Mouse (Mus musculus): ENCODE measurements around the gene Ccm2.

Ccm2 gene

GRCm38 (mm10) chr11:6603224-6603623 is 56.5 kb downstream of the Ccm2 start:
- peak in 1 of 2 experiments; percentile 64 for DNase-seq (ENCODE audit: low spot score in 2 of 2)

DNA sequence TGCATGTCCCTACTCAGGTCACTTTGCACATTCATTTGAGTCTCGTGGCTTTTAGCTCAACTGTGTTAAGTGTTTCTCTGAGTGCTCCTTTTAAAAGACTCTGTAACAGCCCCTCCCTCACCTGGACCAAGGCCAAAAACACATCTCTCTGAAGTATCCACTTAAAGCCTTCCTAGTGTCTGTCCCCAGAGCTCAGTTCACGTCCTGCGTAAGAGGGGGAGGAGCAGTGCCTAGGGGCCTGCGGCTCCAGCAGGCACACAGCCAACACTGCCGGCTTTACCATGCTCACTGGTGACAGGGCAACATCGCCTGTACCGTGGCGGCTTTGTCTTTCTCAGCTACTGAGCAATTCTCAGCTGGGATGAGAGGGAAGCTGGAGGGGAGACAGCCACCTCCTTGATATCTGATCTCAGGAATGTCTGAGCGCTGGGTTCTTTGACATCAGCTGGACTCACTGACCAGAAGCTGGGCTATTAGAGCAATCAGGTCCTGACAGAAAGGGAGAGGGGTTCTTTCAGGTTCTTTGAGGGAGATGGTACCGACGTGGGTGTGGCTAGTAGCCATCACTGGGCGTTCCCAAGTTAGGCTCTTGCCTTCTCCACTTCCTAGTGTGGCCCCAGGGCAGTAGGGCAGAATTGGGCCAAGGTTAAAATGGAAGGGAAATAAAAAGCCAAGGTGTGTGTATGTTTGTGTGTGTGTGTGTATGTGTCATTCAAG is 57.4 kb downstream of the Ccm2 start:
- DNase-seq (ENCODE audit: low spot score in 2 of 2): peak in 1 of 2 experiments; percentile 67

DNA sequence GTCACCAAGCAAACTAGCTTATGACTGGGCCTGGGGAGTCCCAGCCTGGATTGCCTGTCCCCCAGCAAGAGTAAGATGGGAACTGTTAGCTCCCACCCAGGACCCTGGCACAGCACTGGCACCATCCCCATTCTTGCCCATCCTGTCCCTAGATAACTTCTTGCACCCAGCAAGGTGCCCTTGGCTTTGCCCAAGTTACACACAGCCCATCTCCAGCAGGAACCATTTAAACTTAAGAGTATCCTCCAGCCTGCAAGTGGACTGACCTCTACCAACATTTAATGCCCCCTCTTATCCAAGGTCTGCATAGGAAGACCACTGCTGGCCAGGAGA is 57.9 kb downstream of the Ccm2 start:
- no peak for DNase-seq (ENCODE audit: low spot score in 2 of 2)

DNA sequence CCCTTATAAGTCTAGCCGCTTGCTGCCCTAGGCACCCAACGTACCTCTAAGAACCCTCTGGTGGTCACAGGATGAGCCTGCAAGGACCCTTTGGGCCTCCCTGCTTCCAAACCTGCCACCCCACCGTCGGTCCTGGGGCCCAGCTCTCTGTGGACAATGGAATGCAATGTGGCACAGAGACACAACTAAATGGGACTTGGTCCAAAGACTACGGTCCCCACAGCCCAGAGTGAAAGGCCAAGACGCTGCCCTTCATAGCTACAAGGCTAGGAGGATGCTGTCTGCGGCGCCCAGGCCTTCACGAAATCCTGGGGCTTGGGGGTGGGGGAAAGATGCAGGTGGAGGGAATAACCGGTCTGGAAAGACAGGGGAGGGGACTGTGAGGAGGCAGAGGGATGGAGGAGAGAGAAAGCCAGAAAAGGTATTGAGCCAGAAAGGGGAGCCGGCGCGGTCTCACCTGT is 58.4 kb downstream of the Ccm2 start:
- DNase-seq (ENCODE audit: low spot score in 2 of 2): no peak

DNA sequence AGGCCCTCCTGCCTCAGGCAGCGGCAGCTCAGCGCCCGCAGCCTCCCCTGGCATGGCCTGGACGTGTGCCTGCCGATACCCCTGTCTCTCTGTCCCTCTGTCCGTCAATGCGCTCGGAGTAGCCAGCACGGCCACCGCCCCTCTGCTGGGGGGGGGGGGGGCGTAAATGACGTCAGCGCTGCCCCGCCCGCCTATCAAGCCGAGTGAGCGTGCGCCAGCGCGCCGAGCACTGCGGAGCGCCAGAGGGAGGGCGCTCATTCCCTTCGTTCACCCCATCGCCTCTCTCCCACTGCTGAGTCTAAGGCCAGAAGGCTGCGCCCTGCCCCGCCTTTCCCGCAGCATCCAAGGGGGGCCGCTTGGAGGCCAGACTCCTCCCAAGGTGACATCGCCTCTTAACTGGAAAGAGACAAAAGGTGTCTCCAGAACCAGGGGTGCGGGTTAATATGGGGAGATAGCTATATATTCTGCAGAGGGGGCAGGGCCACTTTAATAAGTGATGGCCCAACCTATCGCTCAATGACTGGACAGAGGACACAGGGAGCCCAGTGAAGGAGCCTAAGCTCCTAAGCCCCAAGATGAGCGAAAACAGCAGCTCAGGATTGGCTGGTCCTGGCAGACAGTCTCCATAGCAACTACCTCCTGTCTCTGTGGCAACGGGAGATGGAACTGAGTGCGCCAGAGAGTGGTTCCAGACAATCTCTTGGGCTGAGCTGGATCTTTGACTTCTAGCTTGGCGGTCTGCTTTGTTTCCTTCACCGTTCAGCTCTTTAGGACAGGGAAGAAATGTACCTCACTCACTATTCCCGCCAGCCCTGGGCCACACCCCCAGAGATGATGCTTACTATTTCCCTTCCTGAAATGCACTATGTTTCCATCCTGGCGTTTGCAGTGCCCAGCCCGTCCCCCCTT is 59.1 kb downstream of the Ccm2 start, which contains the start of gene Nacad:
TSS of gene Nacad (minus strand) at position 563 of the 909 bp plus-strand sequence.
- no peak for DNase-seq (ENCODE audit: low spot score in 2 of 2)

- DNase-seq (ENCODE audit: low spot score in 2 of 2): no peak
Measured at GRCm38 (mm10) chr11:6615250-6616205, 68.8 kb downstream of the Ccm2 start.

- no peak for DNase-seq (ENCODE audit: low spot score in 2 of 2)
Measured at GRCm38 (mm10) chr11:6623704-6624103, 77.0 kb downstream of the Ccm2 start.

GRCm38 (mm10) chr11:6624619-6625382 is 78.1 kb downstream of the Ccm2 start:
- DNase-seq (ENCODE audit: low spot score in 2 of 2): no peak

GRCm38 (mm10) chr11:6625478-6626387 is 79.0 kb downstream of the Ccm2 start, which contains the start of gene Tbrg4:
Tbrg4 (minus strand) TSS chr11:6626067.
- DNase-seq (ENCODE audit: low spot score in 2 of 2): peak; percentile 90 to 94

GRCm38 (mm10) chr11:6626388-6626772 is 79.7 kb downstream of the Ccm2 start:
- no peak for DNase-seq (ENCODE audit: low spot score in 2 of 2)

DNA sequence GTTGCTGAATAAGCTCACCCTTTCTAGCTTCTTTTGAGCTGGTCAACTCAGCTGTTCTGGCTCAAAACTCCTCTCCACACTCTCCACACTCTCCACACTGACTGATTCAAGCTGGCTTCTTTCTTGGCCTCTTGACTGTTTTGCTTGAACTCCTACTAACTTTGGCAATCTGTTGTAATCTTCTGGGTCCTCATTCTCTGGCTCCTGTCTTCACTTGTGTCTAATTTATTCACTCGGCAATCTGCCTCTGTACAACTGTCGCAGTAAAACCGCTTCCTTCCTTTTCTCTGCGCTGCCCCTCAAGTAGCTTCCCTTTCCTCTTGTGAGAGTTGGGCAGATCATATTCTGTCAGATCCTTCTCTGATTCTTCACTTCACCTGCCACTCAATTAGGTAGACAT is 81.0 kb downstream of the Ccm2 start:
- DNase-seq (ENCODE audit: low spot score in 2 of 2): no peak

- peak; percentile 73 to 86 for DNase-seq (ENCODE audit: low spot score in 2 of 2)
Measured at GRCm38 (mm10) chr11:6628568-6628967, 81.9 kb downstream of the Ccm2 start.

- peak; percentile 43 to 75 for DNase-seq (ENCODE audit: low spot score in 2 of 2)
Measured at GRCm38 (mm10) chr11:6629655-6630054, 83.0 kb downstream of the Ccm2 start.

DNA sequence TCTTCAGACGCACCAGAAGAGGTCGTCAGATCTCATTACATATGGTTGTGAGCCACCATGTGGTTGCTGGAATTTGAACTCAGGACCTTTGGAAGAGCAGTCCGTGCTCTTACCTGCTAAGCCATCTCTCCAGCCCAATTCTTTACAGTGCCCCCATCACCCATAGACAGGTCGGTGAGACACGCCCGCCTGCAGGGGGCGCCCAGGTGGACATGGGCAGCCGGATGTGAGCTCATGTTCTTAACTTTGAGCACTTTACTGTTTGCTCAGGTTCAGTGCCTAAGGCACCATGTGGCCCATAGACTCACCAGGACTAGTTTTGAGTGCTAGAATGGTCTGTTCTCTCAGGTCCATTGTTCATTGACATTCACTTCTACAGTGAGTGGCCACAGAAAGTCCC is 89.5 kb downstream of the Ccm2 start:
- no peak for DNase-seq (ENCODE audit: low spot score in 2 of 2)

- no peak for DNase-seq (ENCODE audit: low spot score in 2 of 2)
Measured at GRCm38 (mm10) chr11:6638537-6638936, 91.8 kb downstream of the Ccm2 start, which contains the start of gene Wap. Wap (minus strand) TSS chr11:6638637.

- DNase-seq (ENCODE audit: low spot score in 2 of 2): no peak
Measured at GRCm38 (mm10) chr11:6639072-6639471, 92.4 kb downstream of the Ccm2 start.

DNA sequence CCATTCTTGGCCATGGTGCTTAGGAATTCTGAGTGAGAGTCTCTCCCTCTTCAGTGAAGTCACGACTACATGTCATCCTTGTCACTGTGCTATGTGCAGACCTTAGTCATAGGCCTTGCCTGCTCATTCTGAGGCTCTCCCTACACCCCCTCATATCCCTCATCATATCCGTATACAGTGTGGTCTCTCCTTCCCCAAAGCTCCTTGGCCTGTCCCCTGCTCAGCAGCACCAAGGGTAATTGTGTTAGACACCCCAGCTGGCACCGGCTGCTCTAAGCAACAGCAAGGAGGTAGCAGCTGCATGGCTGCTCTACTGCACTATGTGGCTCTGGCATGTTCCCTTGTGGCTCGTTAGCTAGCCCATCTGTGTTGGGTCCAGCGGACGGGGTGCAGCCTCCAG is 97.9 kb downstream of the Ccm2 start:
- DNase-seq (ENCODE audit: low spot score in 2 of 2): no peak

Data from spleen, postnatal 4 days (tissue).